Mouse (Mus musculus): ENCODE measurements at regions not wholly inside any gene's neighbourhood (a gene's known extent, or its start where the extent isn't known, plus 50 kb on each side); places are given as distances from the start of the nearest gene placed in this dataset.
A peak's percentile ranks its signal among the peaks of the same experiment; 100 is the strongest.

DNA sequence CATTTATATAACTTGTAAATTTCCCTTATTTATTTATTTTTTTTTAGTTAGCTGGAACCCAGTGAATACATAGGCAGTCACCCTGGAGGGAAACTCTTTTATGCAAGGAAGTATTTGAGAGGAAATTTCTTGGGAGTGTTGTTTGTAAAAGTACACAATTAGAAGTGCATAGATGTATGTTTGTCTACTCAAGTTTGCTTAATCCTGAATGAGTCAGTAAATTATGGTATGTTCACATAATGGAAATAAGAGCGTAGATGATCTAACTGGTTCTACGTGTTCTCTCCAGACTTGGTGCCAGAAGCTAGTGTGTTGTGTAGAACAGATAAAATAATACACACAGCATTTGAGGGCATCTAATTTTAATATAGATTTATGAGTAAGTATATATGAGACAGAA is 310.5 kb downstream of the Klf5 start:
- Histone ChIP-seq H3K9me3 (ENCODE audit: control insufficient read depth, low read length) (no peaks in the 10 kb centered on the region), H3K27me3 (ENCODE audit: control insufficient read depth, insufficient read depth, low read length) (no peaks in the 10 kb centered on the region), H3K9ac (ENCODE audit: low read depth, low read length) (no peak overlapping the region), H3K4me3 (ENCODE audit: low read length) (no peak overlapping the region), H3K4me1 (ENCODE audit: control insufficient read depth, insufficient read depth, low read length) (no peaks in the 10 kb centered on the region), H3K27ac (ENCODE audit: low read depth, low read length) (no peak overlapping the region), H3K36me3 (ENCODE audit: control insufficient read depth, insufficient read depth, low read length) (no peaks in the 10 kb centered on the region), H3K4me2 (replicated peaks; ENCODE audit: low read depth, low read length) (no peak overlapping the region)
- ATAC-seq (ENCODE audit: low FRiP score, low TSS enrichment), result no peak
- WGBS, result 95% methylated on average over 2 of the region's 2 CpGs

DNA sequence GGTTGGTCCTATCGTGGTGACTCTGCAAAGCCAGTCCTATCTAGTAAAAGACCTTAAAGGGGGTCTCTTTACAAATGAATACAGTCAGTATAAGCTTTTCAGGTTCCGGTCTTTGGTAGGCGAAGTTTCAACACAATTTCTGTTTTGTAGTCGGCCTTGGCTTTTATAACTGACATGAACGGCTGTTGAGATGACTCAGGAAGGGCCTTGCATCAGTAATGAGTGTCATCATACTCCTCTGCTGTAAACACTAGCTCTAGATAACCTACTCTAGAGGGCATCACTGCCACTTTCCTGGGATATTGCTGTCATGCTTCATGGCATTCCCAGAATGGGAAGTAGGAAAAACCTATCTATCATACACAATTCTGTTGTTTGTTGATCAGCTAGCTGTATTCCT is 312.9 kb downstream of the Klf5 start:
- H3K27ac ChIP-seq (ENCODE audit: low read depth, low read length), result no peak overlapping the region
- WGBS, result 94% methylated on average over 5 of the region's 5 CpGs
- no peak overlapping the region for H3K9ac ChIP-seq (ENCODE audit: low read depth, low read length)
- H3K4me3 ChIP-seq (ENCODE audit: low read length), result no peak overlapping the region
- H3K27me3 ChIP-seq (ENCODE audit: control insufficient read depth, insufficient read depth, low read length), result no peaks in the 10 kb centered on the region
- no peaks in the 10 kb centered on the region for H3K36me3 ChIP-seq (ENCODE audit: control insufficient read depth, insufficient read depth, low read length)
- H3K9me3 ChIP-seq (ENCODE audit: control insufficient read depth, low read length), result no peaks in the 10 kb centered on the region
- H3K4me2 ChIP-seq (replicated peaks; ENCODE audit: low read depth, low read length), result no peak overlapping the region
- no peak for ATAC-seq (ENCODE audit: low FRiP score, low TSS enrichment)
- H3K4me1 ChIP-seq (ENCODE audit: control insufficient read depth, insufficient read depth, low read length), result no peaks in the 10 kb centered on the region

DNA sequence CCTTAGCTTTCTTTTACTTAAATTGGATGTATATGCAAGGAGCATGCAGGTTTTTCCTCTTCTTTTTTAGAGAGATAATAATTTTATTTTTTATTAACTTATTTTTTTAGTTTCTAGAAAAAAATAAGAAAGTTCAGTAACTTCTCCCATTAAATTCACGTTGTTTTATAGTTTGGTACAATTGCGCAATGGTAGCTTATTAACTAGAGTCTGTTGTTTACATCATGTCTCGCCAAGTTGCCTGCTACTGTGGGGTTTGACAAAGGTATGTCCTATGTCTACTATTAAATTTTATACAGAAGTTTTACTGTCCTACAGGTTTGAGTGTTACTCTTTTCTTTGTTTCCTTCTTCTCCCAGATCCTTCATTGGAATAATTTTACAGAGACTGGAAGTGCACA is 313.6 kb downstream of the Klf5 start:
- no peak overlapping the region for H3K27ac ChIP-seq (ENCODE audit: low read depth, low read length)
- H3K4me1 ChIP-seq (ENCODE audit: control insufficient read depth, insufficient read depth, low read length), result no peaks in the 10 kb centered on the region
- H3K9ac ChIP-seq (ENCODE audit: low read depth, low read length), result no peak overlapping the region
- H3K4me3 ChIP-seq (ENCODE audit: low read length), result no peak overlapping the region
- no peaks in the 10 kb centered on the region for H3K9me3 ChIP-seq (ENCODE audit: control insufficient read depth, low read length)
- H3K36me3 ChIP-seq (ENCODE audit: control insufficient read depth, insufficient read depth, low read length), result no peaks in the 10 kb centered on the region
- H3K27me3 ChIP-seq (ENCODE audit: control insufficient read depth, insufficient read depth, low read length), result no peaks in the 10 kb centered on the region
- H3K4me2 ChIP-seq (replicated peaks; ENCODE audit: low read depth, low read length), result no peak overlapping the region
- no peak for ATAC-seq (ENCODE audit: low FRiP score, low TSS enrichment)
- 89% methylated on average over 3 of the region's 3 CpGs for WGBS

DNA sequence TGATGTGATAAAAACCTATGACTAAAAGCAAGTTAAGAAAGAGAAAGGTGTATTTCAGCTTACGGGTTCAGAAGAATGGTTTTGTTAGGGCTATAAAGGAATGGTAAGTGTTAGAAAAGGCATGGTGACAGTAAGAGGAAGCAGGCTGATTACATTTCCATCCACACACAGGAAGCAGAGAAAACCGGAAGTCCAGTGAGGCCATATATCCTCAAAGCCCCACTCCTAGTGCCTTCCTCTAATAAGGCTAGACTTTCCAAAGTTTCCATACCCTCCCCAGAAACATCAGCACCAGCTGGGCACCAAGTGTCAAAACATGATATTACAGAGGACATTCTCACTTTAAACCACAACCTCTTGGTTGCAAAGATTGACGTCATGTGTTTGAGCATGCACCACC is 316.3 kb downstream of the Klf5 start:
- H3K9me3 ChIP-seq (ENCODE audit: control insufficient read depth, low read length), result no peaks in the 10 kb centered on the region
- 85% methylated on average over 3 of the region's 3 CpGs for WGBS
- H3K36me3 ChIP-seq (ENCODE audit: control insufficient read depth, insufficient read depth, low read length), result no peaks in the 10 kb centered on the region
- H3K9ac ChIP-seq (ENCODE audit: low read depth, low read length), result no peak overlapping the region
- ATAC-seq (ENCODE audit: low FRiP score, low TSS enrichment), result no peak
- H3K27me3 ChIP-seq (ENCODE audit: control insufficient read depth, insufficient read depth, low read length), result no peaks in the 10 kb centered on the region
- H3K4me3 ChIP-seq (ENCODE audit: low read length), result no peak overlapping the region
- no peaks in the 10 kb centered on the region for H3K4me1 ChIP-seq (ENCODE audit: control insufficient read depth, insufficient read depth, low read length)
- H3K27ac ChIP-seq (ENCODE audit: low read depth, low read length), result no peak overlapping the region
- no peak overlapping the region for H3K4me2 ChIP-seq (replicated peaks; ENCODE audit: low read depth, low read length)

DNA sequence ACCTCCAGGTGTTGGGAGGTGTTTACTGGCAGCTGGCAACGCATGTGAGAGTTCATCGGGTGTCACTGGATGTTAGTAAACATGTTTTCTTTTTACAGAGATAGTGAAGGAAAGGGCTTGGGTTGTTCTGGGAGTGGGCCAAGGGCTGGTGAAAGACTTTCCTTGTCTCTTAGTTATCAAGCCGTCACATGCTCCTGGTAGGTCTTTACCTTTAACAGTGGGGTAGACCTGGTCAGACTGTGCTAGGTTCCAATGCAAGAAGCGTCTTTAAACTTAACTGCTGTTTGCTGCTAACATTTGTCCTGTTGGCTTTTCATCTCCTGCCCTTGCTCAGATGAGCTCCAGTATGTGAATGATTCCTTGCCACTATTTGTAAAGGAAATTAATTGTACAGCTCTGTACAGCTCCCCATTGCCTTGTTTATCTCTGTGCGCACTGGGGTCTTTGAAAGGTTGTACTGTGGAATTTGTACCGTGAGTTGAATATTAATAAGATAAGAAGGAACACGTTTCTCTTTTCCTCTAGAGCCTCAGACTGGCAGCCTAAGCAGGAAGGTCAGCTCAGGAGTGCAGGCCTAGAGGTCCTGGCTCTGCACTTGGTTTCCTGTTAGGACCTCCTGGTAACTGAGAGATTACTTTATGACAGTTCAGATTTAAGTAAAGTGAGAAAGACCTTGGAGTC is 318.3 kb downstream of the Klf5 start:
- H3K36me3 ChIP-seq (ENCODE audit: control insufficient read depth, insufficient read depth, low read length), result no peaks in the 10 kb centered on the region
- H3K27ac ChIP-seq (ENCODE audit: low read depth, low read length), result peak overlapping the region; percentile 47; the same call in 1 of the 2 replicates
- no peak; the same call in 1 of the 2 replicates for ATAC-seq (ENCODE audit: low FRiP score, low TSS enrichment)
- 57% methylated on average over 7 of the region's 7 CpGs for WGBS
- H3K9me3 ChIP-seq (ENCODE audit: control insufficient read depth, low read length), result no peaks in the 10 kb centered on the region
- no peak overlapping the region for H3K9ac ChIP-seq (ENCODE audit: low read depth, low read length)
- H3K27me3 ChIP-seq (ENCODE audit: control insufficient read depth, insufficient read depth, low read length), result no peaks in the 10 kb centered on the region
- no peak overlapping the region for H3K4me3 ChIP-seq (ENCODE audit: low read length)
- no peak overlapping the region for H3K4me2 ChIP-seq (replicated peaks; ENCODE audit: low read depth, low read length)
- no peaks in the 10 kb centered on the region for H3K4me1 ChIP-seq (ENCODE audit: control insufficient read depth, insufficient read depth, low read length)

DNA sequence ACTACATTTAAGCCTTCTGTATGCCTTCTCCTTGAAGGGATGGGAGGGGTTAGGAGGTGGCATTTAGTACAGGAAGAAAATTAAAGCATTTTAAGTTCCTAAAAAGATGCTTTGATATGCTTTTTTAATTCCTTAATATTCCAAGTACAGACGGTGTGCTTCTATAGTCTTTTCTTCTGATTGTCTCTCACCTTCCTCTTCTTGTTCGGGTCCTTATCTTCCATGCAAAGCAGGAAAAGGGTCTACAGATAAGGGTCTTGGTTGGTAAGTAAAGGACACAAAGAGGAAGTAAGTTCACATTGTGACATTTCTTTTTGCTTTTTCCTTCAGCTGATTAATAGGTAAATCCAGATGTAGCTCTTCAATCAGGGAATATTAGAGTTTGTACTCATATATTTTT is 318.9 kb downstream of the Klf5 start:
- Histone ChIP-seq H3K9ac (ENCODE audit: low read depth, low read length) (no peak overlapping the region), H3K4me1 (ENCODE audit: control insufficient read depth, insufficient read depth, low read length) (no peaks in the 10 kb centered on the region), H3K4me3 (ENCODE audit: low read length) (no peak overlapping the region), H3K36me3 (ENCODE audit: control insufficient read depth, insufficient read depth, low read length) (no peaks in the 10 kb centered on the region), H3K9me3 (ENCODE audit: control insufficient read depth, low read length) (no peaks in the 10 kb centered on the region), H3K27ac (ENCODE audit: low read depth, low read length) (peak overlapping the region; percentile 47; the same call in 1 of the 2 replicates), H3K4me2 (replicated peaks; ENCODE audit: low read depth, low read length) (no peak overlapping the region), H3K27me3 (ENCODE audit: control insufficient read depth, insufficient read depth, low read length) (no peaks in the 10 kb centered on the region)
- ATAC-seq (ENCODE audit: low FRiP score, low TSS enrichment), result no peak
- 66% methylated on average over 2 of the region's 2 CpGs for WGBS

DNA sequence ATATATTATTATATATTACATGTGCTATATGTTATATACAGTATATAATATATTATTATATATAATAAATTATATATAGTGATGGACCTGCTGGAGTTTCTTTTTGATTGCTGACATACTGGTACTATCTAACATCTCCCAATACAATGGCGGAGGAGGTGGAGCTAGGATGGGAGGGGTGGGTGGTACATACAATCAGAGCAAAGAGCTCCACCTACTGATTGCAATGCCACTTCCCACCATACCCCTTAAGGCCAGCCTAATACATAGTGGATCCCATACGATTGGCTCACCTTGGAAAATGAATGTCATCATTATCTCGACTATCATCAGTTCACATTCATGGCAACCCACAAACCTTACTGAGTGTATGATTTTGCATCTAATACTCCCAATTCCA is 323.0 kb downstream of the Klf5 start:
- 89% methylated on average over 3 of the region's 3 CpGs for WGBS
- Histone ChIP-seq H3K4me3 (ENCODE audit: low read length) (no peak overlapping the region), H3K4me1 (ENCODE audit: control insufficient read depth, insufficient read depth, low read length) (no peaks in the 10 kb centered on the region), H3K27me3 (ENCODE audit: control insufficient read depth, insufficient read depth, low read length) (no peaks in the 10 kb centered on the region), H3K4me2 (replicated peaks; ENCODE audit: low read depth, low read length) (no peak overlapping the region), H3K27ac (ENCODE audit: low read depth, low read length) (no peak overlapping the region), H3K9me3 (ENCODE audit: control insufficient read depth, low read length) (no peaks in the 10 kb centered on the region), H3K36me3 (ENCODE audit: control insufficient read depth, insufficient read depth, low read length) (no peaks in the 10 kb centered on the region), H3K9ac (ENCODE audit: low read depth, low read length) (no peak overlapping the region)
- ATAC-seq (ENCODE audit: low FRiP score, low TSS enrichment), result no peak

DNA sequence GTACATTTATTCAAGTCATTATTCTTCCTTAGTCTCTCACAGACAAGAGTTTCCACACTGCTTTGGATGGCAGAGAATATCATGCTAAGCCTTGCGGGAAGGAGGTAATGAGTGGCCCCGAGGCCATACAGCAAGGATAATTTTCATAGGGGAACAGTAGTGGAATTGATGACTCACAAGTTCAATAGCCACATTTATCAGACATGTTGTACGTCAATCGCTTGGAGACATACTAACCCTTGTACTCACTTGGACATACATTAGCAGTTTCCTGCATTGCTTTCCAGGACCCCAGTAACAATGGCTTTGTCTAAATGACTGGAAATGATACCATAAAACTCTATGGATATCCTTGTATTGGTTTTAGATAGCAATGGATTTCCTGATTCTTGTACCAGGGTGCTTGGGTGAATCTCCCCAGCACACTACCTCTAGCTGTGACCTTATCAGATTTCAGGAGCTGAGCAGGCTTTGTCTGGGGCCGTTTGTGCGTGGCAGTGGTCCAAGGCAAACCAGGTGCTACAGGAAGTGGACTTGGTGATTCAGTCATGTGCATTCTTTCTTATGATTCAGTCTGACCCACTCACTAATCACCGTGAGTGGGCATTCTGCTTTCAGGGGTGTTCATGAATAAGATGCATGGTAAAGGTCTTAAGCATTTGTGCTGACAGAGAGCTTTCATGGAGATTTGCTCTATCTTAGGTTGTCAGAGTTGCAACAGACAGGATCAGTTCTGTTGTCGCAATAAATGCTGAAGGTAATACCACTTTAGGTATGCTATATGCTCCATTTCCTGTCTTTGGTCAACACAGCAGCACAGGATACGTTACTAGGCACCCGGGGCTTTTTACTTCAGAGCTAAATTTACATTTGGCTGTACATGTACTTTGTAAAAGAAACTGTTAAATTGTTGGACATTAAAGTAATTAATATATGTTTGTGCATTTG is 326.2 kb downstream of the Klf5 start:
- H3K9me3 ChIP-seq (ENCODE audit: control insufficient read depth, low read length), result no peaks in the 10 kb centered on the region
- no peaks in the 10 kb centered on the region for H3K36me3 ChIP-seq (ENCODE audit: control insufficient read depth, insufficient read depth, low read length)
- no peaks in the 10 kb centered on the region for H3K4me1 ChIP-seq (ENCODE audit: control insufficient read depth, insufficient read depth, low read length)
- no peak overlapping the region for H3K4me2 ChIP-seq (replicated peaks; ENCODE audit: low read depth, low read length)
- no peak overlapping the region for H3K4me3 ChIP-seq (ENCODE audit: low read length)
- H3K9ac ChIP-seq (ENCODE audit: low read depth, low read length), result no peak overlapping the region
- H3K27ac ChIP-seq (ENCODE audit: low read depth, low read length), result no peak overlapping the region
- no peaks in the 10 kb centered on the region for H3K27me3 ChIP-seq (ENCODE audit: control insufficient read depth, insufficient read depth, low read length)
- 71% methylated on average over 10 of the region's 10 CpGs for WGBS
- no peak for ATAC-seq (ENCODE audit: low FRiP score, low TSS enrichment)

DNA sequence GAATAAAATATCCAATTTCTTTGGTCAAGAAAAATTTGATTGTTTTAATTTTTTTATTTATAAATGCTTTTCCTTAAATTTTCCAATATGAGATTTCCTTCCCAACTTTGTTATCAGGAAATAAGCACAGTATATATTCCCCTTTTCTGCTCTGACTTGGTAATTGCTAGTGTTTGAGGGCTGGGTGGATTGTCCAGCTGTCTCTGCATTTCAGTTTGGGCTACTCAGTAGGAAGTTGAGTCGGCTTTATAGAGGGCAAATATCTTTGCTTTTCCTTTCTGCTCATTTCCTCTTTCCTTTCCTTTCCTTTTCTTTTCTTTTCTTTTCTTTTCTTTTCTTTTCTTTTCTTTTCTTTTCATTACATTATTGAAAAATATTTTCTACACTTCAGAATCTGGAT is 329.1 kb downstream of the Klf5 start:
- Histone ChIP-seq H3K9ac (ENCODE audit: low read depth, low read length) (no peak overlapping the region), H3K9me3 (ENCODE audit: control insufficient read depth, low read length) (no peaks in the 10 kb centered on the region), H3K4me3 (ENCODE audit: low read length) (no peak overlapping the region), H3K4me1 (ENCODE audit: control insufficient read depth, insufficient read depth, low read length) (no peaks in the 10 kb centered on the region), H3K27me3 (ENCODE audit: control insufficient read depth, insufficient read depth, low read length) (peaks cover 3% of the 10 kb centered on the region; the same call in 1 of the 2 replicates), H3K36me3 (ENCODE audit: control insufficient read depth, insufficient read depth, low read length) (no peaks in the 10 kb centered on the region), H3K4me2 (replicated peaks; ENCODE audit: low read depth, low read length) (no peak overlapping the region), H3K27ac (ENCODE audit: low read depth, low read length) (no peak overlapping the region)
- WGBS, result 91% methylated on average over 1 of the region's 1 CpGs
- ATAC-seq (ENCODE audit: low FRiP score, low TSS enrichment), result no peak
